Mouse (Mus musculus) CD4-positive, CD25-positive, alpha-beta regulatory T cell, adult 2 months (primary cell): ENCODE data around the gene Ei24.
A peak's percentile ranks its signal among the peaks of the same experiment; 100 is the strongest.

Experiments
- DNase-seq: peaks from one replicate; pipeline ENCODE4 v3.0.0-alpha.2; 2012; ENCODE audit warnings: low read depth, low spot score

The Ei24 gene

GRCm38 (mm10) chr9:36792191-36792590, 5.0 kb downstream of the Ei24 start:
- DNase-seq, result no peak

DNA sequence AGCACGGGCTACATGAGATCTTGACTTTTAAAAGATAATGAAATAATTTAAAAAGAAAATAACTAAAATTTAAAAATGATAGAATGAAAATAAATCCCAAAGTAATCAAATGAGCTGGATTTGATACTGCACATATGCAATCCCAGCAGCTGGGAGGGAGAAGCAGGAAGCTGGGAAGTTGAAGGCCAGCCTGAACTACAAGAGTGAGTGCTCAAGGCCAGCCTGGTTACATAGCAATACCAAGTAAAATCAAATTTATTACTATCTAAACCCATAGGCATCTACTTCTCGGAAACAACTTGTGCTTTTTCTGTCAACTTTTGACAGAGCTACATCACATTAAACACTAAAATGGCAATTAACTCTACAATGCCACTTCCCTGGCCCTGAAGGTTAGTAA, 13.3 kb downstream of the Ei24 start:
- DNase-seq, result no peak

GRCm38 (mm10) chr9:36769048-36769413, 28.2 kb downstream of the Ei24 start:
- DNase-seq, result peak; percentile 3

DNA sequence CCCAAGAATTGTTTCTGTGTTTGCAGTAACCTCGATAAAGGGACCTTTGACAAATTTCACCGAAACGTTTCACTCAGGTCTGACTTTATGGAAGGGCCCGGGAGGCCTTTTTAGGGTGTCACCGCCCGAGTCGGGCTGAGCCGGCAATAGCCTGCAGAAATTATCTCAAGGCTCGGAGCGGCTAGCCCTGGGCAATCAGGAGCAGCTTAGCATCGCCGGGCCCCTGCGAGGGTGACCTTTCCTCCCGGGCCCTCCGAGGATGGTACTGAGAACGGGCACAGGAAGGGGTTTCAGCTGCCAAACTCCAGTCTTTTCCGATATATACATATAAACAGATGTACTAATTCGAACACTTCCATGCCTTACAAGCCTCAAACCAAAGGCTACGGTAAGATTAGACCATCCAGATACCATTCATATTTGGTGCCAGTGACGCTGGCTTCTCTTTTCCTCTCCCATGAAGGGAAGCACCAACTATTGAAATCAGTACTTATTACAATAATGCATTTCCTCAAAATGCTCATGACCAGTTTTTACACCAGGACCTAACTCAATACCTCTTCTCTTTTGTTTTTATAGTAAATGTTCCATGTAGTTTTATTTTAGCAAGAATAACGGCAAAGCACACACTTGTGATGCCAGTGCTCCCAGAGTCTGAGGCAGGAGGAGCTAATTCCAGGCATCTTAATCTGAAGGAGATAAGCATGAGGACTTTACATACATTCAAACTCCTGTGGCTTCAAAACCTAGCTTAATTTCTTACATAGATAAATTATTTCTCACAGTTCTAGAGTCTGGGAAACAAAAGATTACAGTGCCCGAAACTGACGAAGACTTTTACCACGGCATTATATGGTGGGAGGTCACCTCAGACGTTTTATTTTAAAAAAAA, 28.8 kb downstream of the Ei24 start:
- DNase-seq, result no peak

GRCm38 (mm10) chr9:36767203-36768143, 29.7 kb downstream of the Ei24 start, which contains the start of gene Stt3a:
Stt3a (minus strand) TSS chr9:36767679.
- DNase-seq, result peak; percentile 100

- no peak for DNase-seq
These were observed 32.8 kb downstream of the Ei24 start for GRCm38 (mm10) chr9:36764378-36764777.
